Comparison of ENCODE assay signal across 10 mouse cellular contexts in the genomic region with DNA sequence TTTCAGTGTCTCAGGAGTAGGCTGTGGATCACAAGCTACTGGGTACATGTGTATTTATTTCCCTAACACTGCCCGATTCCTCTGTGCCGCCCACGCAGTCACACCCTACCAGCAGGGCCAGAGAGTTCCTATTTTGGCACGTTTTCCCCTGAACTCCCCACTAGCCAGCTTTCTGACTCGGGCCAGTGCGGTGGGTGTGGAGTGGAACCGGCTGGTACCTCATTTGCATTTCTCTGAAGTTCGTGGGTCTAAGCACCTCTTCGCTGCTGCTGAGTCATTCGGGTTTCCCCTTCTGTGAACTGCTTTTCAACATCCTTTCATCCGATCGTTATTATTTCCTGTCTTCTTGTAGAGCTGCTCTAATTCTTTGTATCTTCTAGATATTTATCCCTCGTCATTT. TPM values are rescaled to one million over a fixed set of nuclear protein-coding genes. Genes with fewer than 3 reads are reported as not detected.
A peak's percentile ranks its signal among the peaks of the same experiment; 100 is the strongest.
DNase-seq lines count a peak whose midpoint lies in the region; TF ChIP-seq lines count a peak whose summit lies in the region.
"Had no signal": no experiment of that assay in that cellular context is flagged by ENCODE, and none has a peak within 500 bp of the region (broad histone marks: within the 10 kb centered on the region; RNA-seq: fewer than 3 reads in every experiment).

No protein-coding gene starts in this region.

- intact Hi-C loops in heart, adult 2 months (cut with DNase I) = no loop called here

- H3K9ac ChIP-seq in heart, adult 2 months (ENCODE audit: low read depth, low read length) = 0 out of 2 replicates have a peak overlapping the region, but pooled peaks have one; percentile 24
- H3K9ac ChIP-seq in ES-Bruce4 (ENCODE audit: low read depth, poor library complexity, severe bottlenecking) = 0 out of 2 replicates have a peak overlapping the region, but pooled peaks have one; percentile 3
- H3K9ac ChIP-seq: midbrain, embryonic 12.5 days had no signal

- no peak for TF ChIP-seq CTCF in heart, adult 2 months (IDR thresholded peaks at IDR 0.05)
- TF ChIP-seq CTCF in ES-Bruce4 (IDR thresholded peaks at IDR 0.05; ENCODE audit: low read depth, low read length) = no peak

- H3K79me2 ChIP-seq in heart, adult 2 months (replicated peaks; ENCODE audit: control insufficient read depth, insufficient read depth, low read length) = no peaks in the 10 kb centered on the region

- H3K27me3 ChIP-seq in heart, adult 2 months (ENCODE audit: control insufficient read depth, insufficient read depth, low read length) = no peaks in the 10 kb centered on the region
- H3K27me3 ChIP-seq in ES-Bruce4 (ENCODE audit: control insufficient read depth, insufficient read depth, low read length, poor library complexity, severe bottlenecking) = no peaks in the 10 kb centered on the region
- H3K27me3 ChIP-seq: midbrain, embryonic 12.5 days had no signal

- peak in 1 of 2 experiments; percentile 74 for DNase-seq in heart, adult 2 months
- DNase-seq in heart, adult 8-10 months (ENCODE audit: low spot score) = no peak
- DNase-seq in induced T-regulatory cell, adult 2 months (ENCODE audit: low read depth) = peak; percentile 97
- DNase-seq in natural killer cell, adult 2 months (ENCODE audit: low spot score in 2 of 2) = peak; percentile 90
- DNase-seq in c-Kit-positive CD71-positive TER-119-positive erythroid progenitor cells, embryonic 14.5 days (ENCODE audit: low spot score) = no peak
- DNase-seq in cerebellum, postnatal 36 days = no peak
- DNase-seq in right cerebral cortex, adult 18-20 months = no peak
- DNase-seq: kidney, adult 11 months had no signal

- TF ChIP-seq EP300 in heart, adult 2 months (IDR thresholded peaks at IDR 0.05; ENCODE audit: insufficient read depth, low read depth, low read length) = no peak
- TF ChIP-seq EP300 in ES-Bruce4 (IDR thresholded peaks at IDR 0.05; ENCODE audit: insufficient read depth, low read depth, low read length) = no peak

- H3K9me3 ChIP-seq in ES-Bruce4 (replicated peaks; ENCODE audit: control insufficient read depth, insufficient read depth, low read length, poor library complexity, severe bottlenecking) = no peaks in the 10 kb centered on the region
- H3K9me3 ChIP-seq: midbrain, embryonic 12.5 days had no signal

- no peak overlapping the region for H3K27ac ChIP-seq in heart, adult 2 months
- H3K27ac ChIP-seq in ES-Bruce4 (ENCODE audit: insufficient read depth, low read length) = no peak overlapping the region
- H3K27ac ChIP-seq: midbrain, embryonic 12.5 days had no signal

- H3K4me1 ChIP-seq in heart, adult 2 months (ENCODE audit: control insufficient read depth, insufficient read depth, low read length) = peaks cover 4% of the 10 kb centered on the region; the same call in 1 of the 2 replicates
- peaks cover 4% of the 10 kb centered on the region for H3K4me1 ChIP-seq in ES-Bruce4 (ENCODE audit: control insufficient read depth, insufficient read depth, low read length)
- H3K4me1 ChIP-seq: midbrain, embryonic 12.5 days had no signal

- H3K4me3 ChIP-seq in heart, adult 2 months = no peak overlapping the region
- no peak overlapping the region for H3K4me3 ChIP-seq in ES-Bruce4 (ENCODE audit: low read depth, low read length)
- H3K4me3 ChIP-seq: midbrain, embryonic 12.5 days had no signal

- WGBS in heart, adult 2 months = 16% methylated on average over 13 of the region's 13 CpGs

- TF ChIP-seq POLR2A in heart, adult 2 months (IDR thresholded peaks at IDR 0.05; ENCODE audit: insufficient read depth, low read depth, low read length) = no peak
- TF ChIP-seq POLR2A in ES-Bruce4 (IDR thresholded peaks at IDR 0.05; ENCODE audit: insufficient read depth, low read length) = no peak

- H3K36me3 ChIP-seq in heart, adult 2 months (ENCODE audit: control insufficient read depth, insufficient read depth, low read length) = no peaks in the 10 kb centered on the region
- H3K36me3 ChIP-seq in ES-Bruce4 (ENCODE audit: control insufficient read depth, insufficient read depth, low read length, poor library complexity, severe bottlenecking) = no peaks in the 10 kb centered on the region
- H3K36me3 ChIP-seq: midbrain, embryonic 12.5 days had no signal

RNA-seq across cellular contexts. Expression of gene Tnfrsf1b, which starts 7.7 kb away (rescaled TPM):
- 1 to 10 TPM; 4.8 to 5.4 TPM for total RNA-seq in heart, adult 2 months (2021)
- 7.6 and 10.9 TPM in 2 replicates for polyA plus RNA-seq in heart, adult 2 months (2012; rRNA removed)
- 1 to 10 TPM; 4.6 to 7.7 (median 5.3) TPM for total RNA-seq in heart, adult 8-10 months (2022)
- polyA plus RNA-seq in ES-Bruce4 (2011; ENCODE audit: insufficient read depth, insufficient read length, low read depth, missing spikeins) = 3.9 and 4.7 TPM in 2 replicates

RNA-seq across cellular contexts. Expression of gene Vps13d, which starts 59.6 kb away (rescaled TPM):
- 10 to 100 TPM; 65.8 to 77.1 TPM for total RNA-seq in heart, adult 2 months (2021)
- 24.8 and 41.5 TPM in 2 replicates for polyA plus RNA-seq in heart, adult 2 months (2012; rRNA removed)
- 10 to 100 TPM; 76.7 to 88.3 (median 79.4) TPM for total RNA-seq in heart, adult 8-10 months (2022)
- 15.6 and 16.1 TPM in 2 replicates for polyA plus RNA-seq in ES-Bruce4 (2011; ENCODE audit: insufficient read depth, insufficient read length, low read depth, missing spikeins)

Comparison
In these comparisons a context has a peak if more than half of its experiments do, and no peak if none do; other contexts are left out.
1. DNase-seq: peak in induced T-regulatory cell, adult 2 months (single experiment) and natural killer cell, adult 2 months (2 of 2); none in heart, adult 8-10 months (single experiment), c-Kit-positive CD71-positive TER-119-positive erythroid progenitor cells, embryonic 14.5 days (single experiment), cerebellum, postnatal 36 days (0 of 2) and right cerebral cortex, adult 18-20 months (single experiment).